Mouse (Mus musculus): ENCODE results near the gene Cecr2. TPM values are rescaled to one million over a fixed set of nuclear protein-coding genes. Genes with fewer than 3 reads are reported as not detected.
"Not testable (repeated sequence)": the region's sequence is repeated elsewhere in the genome, so short reads cannot be mapped to it uniquely, and the experiment has no call there.

Gene Cecr2
- total RNA-seq (2021) = 10 to 100 TPM in 1 of 2 experiments, 1 to 10 TPM in 1; 7.8 to 18.8 TPM
- long read RNA-seq, experiment 1, partial matches to known transcripts = 0 of 1 reads
- long read RNA-seq, experiment 1, other reads (novel, unspliced or antisense) = 1 of 1 reads
- long read RNA-seq, experiment 2, full-length matches to known transcripts = 1 of 6 reads
- long read RNA-seq, experiment 2, partial matches to known transcripts = 2 of 6 reads
- long read RNA-seq, experiment 2, other reads (novel, unspliced or antisense) = 3 of 6 reads

DNA sequence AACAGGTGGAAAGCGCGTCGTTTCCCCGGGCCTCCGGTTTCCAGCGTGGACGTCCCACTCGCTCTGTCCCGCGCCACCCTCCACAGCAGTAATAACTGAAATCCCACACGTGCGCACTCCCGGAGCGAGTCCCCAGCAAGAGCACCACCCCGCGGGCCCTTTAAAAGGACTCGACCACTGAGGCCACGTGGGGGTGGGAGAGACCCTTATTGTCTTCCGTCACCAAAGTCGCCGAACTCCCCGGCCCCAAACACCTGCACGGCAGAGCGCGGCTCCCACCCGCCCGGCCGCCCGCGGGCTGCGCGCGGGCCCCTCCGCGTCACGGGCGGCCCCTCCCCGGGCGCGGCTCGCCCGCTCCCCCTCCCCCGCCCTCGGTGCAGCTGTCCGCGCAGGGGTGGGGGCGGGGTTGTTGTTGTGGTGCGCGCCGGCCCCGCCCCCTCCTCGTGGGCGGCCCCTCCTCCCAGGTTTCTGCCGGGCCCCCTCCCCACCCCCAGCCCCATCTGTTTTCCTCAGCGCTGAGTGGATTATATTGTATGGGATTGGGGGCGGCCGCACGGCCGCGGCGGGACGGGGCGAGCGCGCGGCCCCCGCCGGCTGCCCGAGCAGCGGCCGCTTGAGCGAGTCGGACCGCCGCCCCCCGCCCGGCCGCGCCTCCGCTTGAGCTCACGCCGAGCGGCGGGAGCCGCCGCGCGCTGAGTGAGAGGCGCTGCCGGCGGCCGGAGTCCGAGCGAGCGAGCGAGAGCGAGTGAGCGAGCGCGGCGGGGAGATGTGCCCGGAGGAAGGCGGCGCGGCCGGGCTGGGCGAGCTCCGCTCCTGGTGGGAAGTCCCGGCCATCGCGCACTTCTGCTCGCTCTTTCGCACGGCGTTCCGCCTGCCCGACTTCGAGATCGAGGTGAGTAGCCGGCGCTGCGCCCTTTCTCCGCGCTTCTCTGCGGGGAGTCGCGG is at the start of gene Cecr2:
Gene Cecr2 (plus strand): TSS at position 554 of the 945 bp plus-strand sequence.
- peak; percentile 50 to 69 for DNase-seq
- intact Hi-C loops (cut with DNase I) = loop anchor here (2.0 to 5.0 kb wide), 3 partner anchors 69 to 127 kb away; no protein-coding TSS in a partner anchor

DNA sequence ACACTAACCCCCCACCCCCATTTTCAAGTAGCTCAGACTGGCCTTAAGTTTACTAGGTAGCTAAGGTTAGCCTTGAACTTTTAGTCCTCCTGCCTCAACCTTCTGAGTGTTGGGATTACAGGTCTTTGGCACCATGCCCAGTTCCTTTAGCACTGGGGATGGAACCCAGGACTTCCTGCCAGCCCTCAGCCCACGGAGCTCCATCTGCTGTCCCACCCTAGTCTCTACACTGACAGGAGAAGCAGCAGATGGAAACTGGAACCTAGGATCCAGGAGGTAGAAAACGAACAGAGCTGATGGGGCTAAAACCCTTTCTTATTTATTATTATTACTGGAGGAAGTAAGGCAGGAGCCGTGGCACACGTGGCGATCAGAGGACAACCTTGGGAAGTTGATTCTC is 48.6 kb upstream of the Cecr2 start:
- DNase-seq = no peak
- intact Hi-C loops (cut with DNase I) = no loop called here

- intact Hi-C loops (cut with DNase I) = no loop called here
- DNase-seq = no peak
These were observed 47.4 kb upstream of the Cecr2 start for GRCm38 (mm10) chr6:120618518-120619402.

GRCm38 (mm10) chr6:120620193-120620592 is 46.0 kb upstream of the Cecr2 start:
- no peak for DNase-seq
- intact Hi-C loops (cut with DNase I) = no loop called here

GRCm38 (mm10) chr6:120625081-120625480 is 41.1 kb upstream of the Cecr2 start:
- no peak for DNase-seq
- intact Hi-C loops (cut with DNase I) = no loop called here

DNA sequence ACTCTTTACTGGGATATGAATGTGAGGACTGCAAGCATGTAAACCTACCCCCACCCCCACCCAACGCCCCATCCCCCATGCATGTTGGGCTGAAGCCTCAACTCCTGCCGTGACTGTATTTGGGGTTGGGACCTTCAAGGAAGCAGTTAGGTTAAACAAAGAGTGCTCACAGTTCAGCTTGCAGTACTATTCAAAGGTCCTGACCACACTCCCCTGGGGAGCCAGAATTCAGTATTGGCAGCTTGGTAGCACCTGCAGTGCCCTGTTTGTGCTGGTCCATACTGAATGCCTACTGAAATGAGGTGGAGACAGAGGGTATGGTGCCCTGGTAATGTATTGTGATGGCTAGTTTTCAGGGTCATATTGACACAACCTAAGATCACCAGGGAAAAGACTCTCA is 39.1 kb upstream of the Cecr2 start:
- intact Hi-C loops (cut with DNase I) = no loop called here
- no peak for DNase-seq

GRCm38 (mm10) chr6:120628963-120629362 is 37.2 kb upstream of the Cecr2 start:
- no peak for DNase-seq
- intact Hi-C loops (cut with DNase I) = no loop called here

GRCm38 (mm10) chr6:120635391-120636028 is 30.7 kb upstream of the Cecr2 start:
- intact Hi-C loops (cut with DNase I) = no loop called here

DNA sequence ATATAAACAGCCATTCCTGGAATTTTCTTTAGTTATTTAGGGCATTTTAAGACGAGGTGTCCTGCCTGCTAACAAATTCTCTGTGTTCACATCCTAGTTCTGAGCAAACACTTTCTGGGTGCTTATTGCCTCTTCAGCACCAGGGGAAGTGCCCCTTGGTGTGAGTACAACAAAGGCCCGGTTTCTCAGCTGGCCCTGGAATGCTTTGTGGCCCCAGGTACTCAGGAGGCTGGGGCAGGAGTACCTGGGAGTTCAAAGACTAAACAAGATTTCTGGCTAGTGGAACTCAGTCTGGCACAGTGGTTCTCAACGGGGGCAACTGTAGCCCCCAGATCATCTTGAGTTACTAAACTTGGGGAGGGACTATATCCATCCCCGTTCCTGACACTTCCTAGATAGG is 26.6 kb upstream of the Cecr2 start:
- no peak for DNase-seq
- intact Hi-C loops (cut with DNase I) = no loop called here

More at GRCm38 (mm10) chr6:120635391-120636028, 30.7 kb upstream of the Cecr2 start:
- no peak for DNase-seq

DNA sequence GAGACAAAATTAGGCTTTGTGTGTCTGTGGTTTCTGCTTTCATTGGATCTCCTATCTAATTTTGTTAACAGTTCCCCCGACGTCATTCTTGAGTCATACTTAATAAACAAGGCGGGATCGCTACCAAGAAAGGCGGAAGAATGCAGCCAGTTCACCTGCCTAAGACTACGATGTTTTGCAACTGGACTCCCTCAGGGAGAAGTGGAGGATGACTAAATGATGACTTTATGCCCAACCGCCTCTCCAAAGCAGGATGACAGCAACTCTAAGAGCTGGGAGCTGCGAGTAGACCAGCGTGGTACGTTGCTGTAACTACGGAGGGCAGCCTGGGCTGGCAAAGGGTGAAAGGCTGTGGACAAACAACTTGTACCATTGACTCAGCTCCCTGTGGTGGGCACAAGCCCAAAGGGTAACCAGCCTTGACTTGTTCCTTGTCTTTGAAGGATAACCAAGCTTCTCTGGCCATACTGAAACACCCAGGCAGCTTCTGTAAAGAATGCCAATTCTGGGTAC is 24.2 kb upstream of the Cecr2 start:
- intact Hi-C loops (cut with DNase I) = no loop called here
- DNase-seq = no peak

- intact Hi-C loops (cut with DNase I) = no loop called here
These were observed 22.4 kb upstream of the Cecr2 start for GRCm38 (mm10) chr6:120643776-120644175.

DNA sequence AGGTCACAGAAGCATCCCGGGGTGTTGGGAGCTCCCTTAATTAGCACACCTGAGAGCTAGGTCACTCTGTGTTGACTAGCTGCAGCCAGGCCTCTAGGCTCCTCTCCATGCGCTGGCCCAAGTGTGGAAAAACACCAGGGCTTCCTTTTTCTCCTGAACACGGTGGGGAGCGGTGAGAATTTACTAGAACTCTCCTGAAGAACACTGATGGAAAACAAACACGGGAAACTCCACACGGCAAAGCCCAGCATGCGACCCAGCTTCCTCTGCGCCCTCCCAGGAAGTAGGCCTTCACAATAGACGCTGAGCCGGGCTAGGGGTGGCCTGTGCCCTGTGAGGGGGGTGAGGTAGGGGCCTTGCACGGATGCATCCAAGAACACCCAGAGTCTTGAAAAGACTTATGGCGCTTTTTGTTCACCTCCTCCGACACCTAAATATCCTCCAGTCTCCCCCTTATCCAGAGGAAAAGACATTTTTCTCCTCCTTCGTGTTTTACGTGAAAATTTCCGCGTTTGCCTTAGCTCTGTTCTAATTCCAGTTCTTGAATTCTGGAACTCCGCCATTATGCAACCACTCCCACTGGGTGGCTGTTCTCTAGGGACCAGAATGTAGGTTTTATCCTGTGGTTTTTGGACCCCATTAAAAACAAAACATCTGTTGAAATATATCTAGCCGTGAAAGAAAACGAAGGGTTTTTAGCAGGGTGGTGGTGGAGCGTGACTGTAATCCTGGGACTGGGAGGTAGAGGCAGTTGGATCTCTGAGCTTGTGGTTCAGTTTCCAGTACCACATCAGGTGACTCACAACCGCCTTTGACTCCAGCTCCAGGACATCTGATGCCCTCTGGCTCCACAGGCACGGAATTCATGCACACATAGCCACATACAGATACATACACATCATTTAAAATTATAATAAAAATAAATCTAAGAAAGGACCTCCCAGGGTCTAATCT is 21.5 kb upstream of the Cecr2 start:
- intact Hi-C loops (cut with DNase I) = no loop called here
- DNase-seq = no peak

More at GRCm38 (mm10) chr6:120643776-120644175, 22.4 kb upstream of the Cecr2 start:
- no peak for DNase-seq

DNA sequence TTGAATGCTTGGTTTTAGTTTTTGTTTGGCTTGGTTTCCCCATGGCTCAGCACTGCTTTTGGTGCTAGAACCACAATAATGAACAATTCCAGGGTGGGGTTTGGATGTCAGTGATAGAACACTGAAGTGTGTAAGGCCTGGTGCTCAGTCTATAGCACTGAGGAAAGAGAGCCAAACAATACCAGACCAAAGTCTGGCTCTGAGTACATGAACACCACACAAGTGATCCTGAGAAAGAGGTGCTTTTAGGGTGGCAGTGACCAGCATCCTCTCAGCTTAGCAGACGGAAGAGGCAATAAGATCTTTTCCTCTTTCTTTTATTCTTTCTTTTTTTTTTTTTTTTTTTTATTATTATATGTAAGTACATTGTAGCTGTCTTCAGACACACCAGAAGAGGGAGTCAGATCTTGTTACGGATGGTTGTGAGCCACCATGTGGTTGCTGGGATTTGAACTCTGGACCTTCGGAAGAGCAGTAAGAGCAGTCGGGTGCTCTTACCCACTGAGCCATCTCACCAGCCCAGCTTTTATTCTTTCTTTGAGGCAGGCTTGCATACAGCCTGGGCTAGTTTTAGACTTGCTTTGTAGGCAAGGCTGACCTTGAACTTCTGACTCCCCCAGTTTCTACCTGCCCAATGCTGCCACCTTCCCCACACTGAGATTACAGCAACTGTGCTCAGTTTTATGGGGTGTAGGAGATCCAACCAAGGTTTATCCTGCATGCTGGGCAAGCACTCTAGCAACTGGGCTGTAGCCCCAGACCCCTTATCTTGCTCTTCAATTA is 18.7 kb upstream of the Cecr2 start:
- intact Hi-C loops (cut with DNase I); DNase-seq: not testable (repeated sequence)

GRCm38 (mm10) chr6:120648205-120648604 is 18.0 kb upstream of the Cecr2 start:
- DNase-seq = no peak
- intact Hi-C loops (cut with DNase I) = no loop called here

GRCm38 (mm10) chr6:120652666-120653065 is 13.5 kb upstream of the Cecr2 start:
- intact Hi-C loops (cut with DNase I) = no loop called here
- DNase-seq = no peak

- intact Hi-C loops (cut with DNase I) = loop anchor here (5.0 kb wide), 1 partner anchor 48 kb away; no protein-coding TSS in a partner anchor
- DNase-seq = no peak
These were observed 10.5 kb upstream of the Cecr2 start for GRCm38 (mm10) chr6:120655702-120656101.

DNA sequence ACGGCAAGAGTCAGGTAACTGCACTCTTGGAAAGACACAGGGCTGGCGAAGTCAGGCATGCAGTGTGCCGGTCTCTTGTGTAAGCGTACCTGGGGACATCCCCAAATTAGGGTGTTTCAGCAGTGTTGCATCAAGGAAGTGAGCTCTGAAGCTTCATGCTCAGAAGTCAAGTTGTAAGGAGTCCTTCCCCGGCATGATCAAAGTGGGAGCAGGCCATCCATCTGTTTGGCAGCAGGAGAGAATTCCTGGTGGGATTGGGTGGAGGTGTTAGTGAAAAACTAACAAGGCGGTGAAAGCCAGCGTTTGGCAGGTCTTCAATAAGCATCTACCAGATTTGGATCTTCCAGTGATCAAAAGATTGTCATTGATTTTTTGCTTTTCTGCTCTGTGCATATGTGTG is 7.3 kb upstream of the Cecr2 start:
- intact Hi-C loops (cut with DNase I) = loop anchor here (5.0 kb wide), 1 partner anchor 52 kb away; no protein-coding TSS in a partner anchor

DNA sequence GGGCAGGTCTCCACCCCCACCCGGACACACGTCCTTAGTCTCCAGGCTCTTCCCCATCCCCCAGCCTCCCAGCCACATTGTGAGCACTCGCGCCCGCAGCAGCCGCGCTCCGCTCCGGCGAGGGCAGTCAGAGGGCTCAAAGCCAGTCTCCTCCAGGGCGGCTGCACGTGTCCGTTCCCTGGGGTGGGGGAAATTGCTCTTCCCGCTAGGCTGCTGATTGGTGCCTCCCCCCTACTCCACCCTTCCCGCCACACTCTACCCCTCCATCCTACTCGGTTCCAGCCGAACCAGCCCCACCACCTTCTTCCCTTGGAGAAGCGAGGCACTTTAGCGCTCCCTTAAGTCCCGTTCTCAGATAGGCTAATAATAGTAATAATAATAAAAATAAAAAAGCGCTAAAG is 754 bp upstream of the Cecr2 start:
- peak; percentile 51 to 54 for DNase-seq
- intact Hi-C loops (cut with DNase I) = loop anchor here (5.0 kb wide), 2 partner anchors 68 to 72 kb away; no protein-coding TSS in a partner anchor

More for the DNA sequence above, 7.3 kb upstream of the Cecr2 start:
- DNase-seq = no peak

Measured in gastrocnemius, postnatal 36 days (tissue).